Mouse (Mus musculus): ENCODE results near the gene Ccl24.

GRCm38 (mm10) chr5:135529310-135529709 lies 43.5 kb downstream of the Ccl24 start:
- peak; percentile 55 for TF ChIP-seq CTCF (IDR thresholded peaks at IDR 0.05)
- no peak for TF ChIP-seq EP300 (IDR thresholded peaks at IDR 0.05)
